Mouse (Mus musculus): Measurements from ENCODE around the gene Myh11.

The Myh11 gene

GRCm38 (mm10) chr16:14272374-14272965, 18.7 kb downstream of the Myh11 start:
- in situ Hi-C loops (cut with MboI, MseI) = no loop called here

GRCm38 (mm10) chr16:14265203-14265920, 25.8 kb downstream of the Myh11 start:
- in situ Hi-C loops (cut with MboI, MseI) = no loop called here

- in situ Hi-C loops (cut with MboI, MseI) = no loop called here
Observed at GRCm38 (mm10) chr16:14264504-14264903, 26.7 kb downstream of the Myh11 start.

GRCm38 (mm10) chr16:14263241-14263640, 27.9 kb downstream of the Myh11 start:
- in situ Hi-C loops (cut with MboI, MseI) = no loop called here

- in situ Hi-C loops (cut with MboI, MseI) = no loop called here
Observed at GRCm38 (mm10) chr16:14262410-14262809, 28.8 kb downstream of the Myh11 start.

GRCm38 (mm10) chr16:14258856-14259255, 32.3 kb downstream of the Myh11 start:
- in situ Hi-C loops (cut with MboI, MseI) = no loop called here

GRCm38 (mm10) chr16:14253586-14253985, 37.6 kb downstream of the Myh11 start:
- in situ Hi-C loops (cut with MboI, MseI) = no loop called here

GRCm38 (mm10) chr16:14252877-14253276, 38.3 kb downstream of the Myh11 start:
- in situ Hi-C loops (cut with MboI, MseI) = no loop called here

- in situ Hi-C loops (cut with MboI, MseI) = no loop called here
Observed at GRCm38 (mm10) chr16:14249913-14250312, 41.3 kb downstream of the Myh11 start.

- in situ Hi-C loops (cut with MboI, MseI) = no loop called here
Observed at GRCm38 (mm10) chr16:14242553-14242952, 48.6 kb downstream of the Myh11 start.

- in situ Hi-C loops (cut with MboI, MseI) = no loop called here
Observed at GRCm38 (mm10) chr16:14242059-14242458, 49.1 kb downstream of the Myh11 start.

- in situ Hi-C loops (cut with MboI, MseI) = no loop called here
Observed at GRCm38 (mm10) chr16:14237100-14237723, 54.0 kb downstream of the Myh11 start.

GRCm38 (mm10) chr16:14215156-14215555, 76.0 kb downstream of the Myh11 start:
- in situ Hi-C loops (cut with MboI, MseI) = no loop called here

GRCm38 (mm10) chr16:14198798-14199197, 92.4 kb downstream of the Myh11 start:
- in situ Hi-C loops (cut with MboI, MseI) = no loop called here

GRCm38 (mm10) chr16:14195427-14195826, 95.7 kb downstream of the Myh11 start:
- in situ Hi-C loops (cut with MboI, MseI) = no loop called here

- in situ Hi-C loops (cut with MboI, MseI) = no loop called here
Observed at GRCm38 (mm10) chr16:14194164-14194950, 96.8 kb downstream of the Myh11 start.

GRCm38 (mm10) chr16:14185516-14185915, 105.7 kb downstream of the Myh11 start:
- in situ Hi-C loops (cut with MboI, MseI) = no loop called here

GRCm38 (mm10) chr16:14183856-14184255, 107.3 kb downstream of the Myh11 start:
- in situ Hi-C loops (cut with MboI, MseI) = no loop called here

GRCm38 (mm10) chr16:14182360-14182759, 108.8 kb downstream of the Myh11 start:
- in situ Hi-C loops (cut with MboI, MseI) = no loop called here

GRCm38 (mm10) chr16:14180163-14180733, 110.9 kb downstream of the Myh11 start:
- in situ Hi-C loops (cut with MboI, MseI) = no loop called here

GRCm38 (mm10) chr16:14178041-14178440, 113.1 kb downstream of the Myh11 start:
- in situ Hi-C loops (cut with MboI, MseI) = no loop called here

GRCm38 (mm10) chr16:14169706-14170105, 121.5 kb downstream of the Myh11 start:
- in situ Hi-C loops (cut with MboI, MseI) = loop anchor here (10.0 kb wide), 3 partner anchors 65 to 495 kb away; partner anchors contain the start of genes 3110001I22Rik and Bfar
